Mouse (Mus musculus): ENCODE results near the gene Hvcn1.

DNA sequence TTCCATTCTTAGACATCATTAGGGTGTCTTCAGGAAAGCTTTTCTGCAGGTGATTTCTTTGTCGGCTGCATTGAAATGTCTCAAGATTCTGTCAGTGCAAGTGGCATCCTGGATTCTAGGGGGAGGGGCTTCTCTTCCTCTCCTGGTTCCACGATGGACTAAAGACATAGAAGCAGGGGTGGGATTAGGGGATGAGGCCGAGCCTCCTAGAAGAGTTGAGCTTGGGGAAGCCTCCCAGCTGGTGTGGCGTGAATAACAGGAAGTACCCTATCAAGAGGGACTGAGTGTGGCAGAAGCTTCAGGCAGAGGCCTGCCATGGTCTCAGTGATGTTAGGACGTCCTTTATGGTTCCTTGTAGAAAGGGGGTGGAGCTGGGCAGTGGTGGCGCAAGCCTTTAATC is 24.8 kb downstream of the Hvcn1 start:
- TF ChIP-seq CTCF (IDR thresholded peaks at IDR 0.05; ENCODE audit: low read depth) (no peak), EP300 (IDR thresholded peaks at IDR 0.05; ENCODE audit: low read depth) (no peak)
